Mouse (Mus musculus) embryonic facial prominence, embryonic 10.5 days (tissue): ENCODE results near the gene Layn. TPM values are rescaled to one million over a fixed set of nuclear protein-coding genes. Genes with fewer than 3 reads are reported as not detected.
A peak's percentile ranks its signal among the peaks of the same experiment; 100 is the strongest.

Experiments used
- DNase-seq: peaks from one replicate; pipeline ENCODE4 v3.0.0-alpha.2; 2017; ENCODE audit warnings: low spot score
- H3K27ac ChIP-seq: fragments of 300-500 bp; sonication (generic); replicated peaks from 2 replicates; pipeline ENCODE4 v1.5.1; 2016; ENCODE audit warnings: mild to moderate bottlenecking
- H3K27me3 ChIP-seq: fragments of 300-500 bp; sonication (generic); replicated peaks from 2 replicates; pipeline ENCODE4 v1.6.1; 2016; ENCODE audit warnings: low read depth, mild to moderate bottlenecking; ENCODE audit not compliant: poor library complexity, severe bottlenecking
- H3K36me3 ChIP-seq: fragments of 300-500 bp; sonication (generic); replicated peaks from 2 replicates; pipeline ENCODE4 v1.6.1; 2016; ENCODE audit warnings: mild to moderate bottlenecking, moderate library complexity
- H3K4me1 ChIP-seq: fragments of 300-500 bp; sonication (generic); 2 replicates; pipeline ENCODE4 v1.6.1; 2016
- H3K4me3 ChIP-seq: fragments of 300-500 bp; sonication (generic); 2 replicates; pipeline ENCODE4 v1.5.1; 2016; ENCODE audit warnings: mild to moderate bottlenecking, moderate library complexity
- H3K9me3 ChIP-seq: fragments of 300-500 bp; sonication (generic); 2 replicates; pipeline ENCODE4 v1.6.1; 2016; ENCODE audit warnings: mild to moderate bottlenecking
- WGBS: fragments of 180-500 bp; shearing (Covaris S2); methylation state at CpG from one replicate; pipeline ENCODE4 v1.1.7; 2016; 5-methylcytosine and 5-hydroxymethylcytosine counted together
- polyA plus RNA-seq: library from polyadenylated mRNA; unstranded; fragments of >200 nt; fragmentation: Nextera tagmentation; extraction: Ambion mirVana; gene quantifications from 2 replicates; pipeline ENCODE4 v1.2.1, GENCODE M21; 2016

The Layn gene
- polyA plus RNA-seq, 1 experiment from 2014 or later = 2.5 TPM

- H3K4me1 ChIP-seq = no peaks in the 10 kb centered on the region
- WGBS = 88% methylated on average over 4 of the region's 4 CpGs
- H3K9me3 ChIP-seq = no peaks in the 10 kb centered on the region
These were observed 55.6 kb downstream of the Layn start for GRCm38 (mm10) chr9:51021123-51021795.

GRCm38 (mm10) chr9:51020351-51020750 is 56.5 kb downstream of the Layn start:
- no peak for DNase-seq

More at GRCm38 (mm10) chr9:51021123-51021795, 55.6 kb downstream of the Layn start:
- Histone ChIP-seq H3K27me3 (no peaks in the 10 kb centered on the region), H3K36me3 (no peaks in the 10 kb centered on the region), H3K4me3 (no peak overlapping the region), H3K27ac (no peak overlapping the region)
- DNase-seq = no peak

GRCm38 (mm10) chr9:51019670-51020069 is 57.2 kb downstream of the Layn start:
- no peaks in the 10 kb centered on the region for H3K27me3 ChIP-seq
- no peaks in the 10 kb centered on the region for H3K36me3 ChIP-seq
- H3K4me1 ChIP-seq = no peaks in the 10 kb centered on the region
- no peak overlapping the region for H3K4me3 ChIP-seq
- WGBS = 77% methylated on average over 7 of the region's 7 CpGs
- DNase-seq = no peak
- H3K27ac ChIP-seq = no peak overlapping the region
- no peaks in the 10 kb centered on the region for H3K9me3 ChIP-seq

More at GRCm38 (mm10) chr9:51020351-51020750, 56.5 kb downstream of the Layn start:
- Histone ChIP-seq H3K27ac (no peak overlapping the region), H3K36me3 (no peaks in the 10 kb centered on the region), H3K4me3 (no peak overlapping the region), H3K4me1 (no peaks in the 10 kb centered on the region), H3K9me3 (no peaks in the 10 kb centered on the region), H3K27me3 (no peaks in the 10 kb centered on the region)
- 77% methylated on average over 3 of the region's 3 CpGs for WGBS

GRCm38 (mm10) chr9:51015732-51016131 is 61.2 kb downstream of the Layn start:
- Histone ChIP-seq H3K4me1 (no peaks in the 10 kb centered on the region), H3K27me3 (peaks cover 5% of the 10 kb centered on the region; the same call in 1 of the 2 replicates), H3K36me3 (no peaks in the 10 kb centered on the region), H3K4me3 (no peak overlapping the region), H3K27ac (no peak overlapping the region), H3K9me3 (no peaks in the 10 kb centered on the region)
- DNase-seq = no peak
- 62% methylated on average over 4 of the region's 4 CpGs for WGBS

- no peaks in the 10 kb centered on the region for H3K4me1 ChIP-seq
- no peak for DNase-seq
- no peak overlapping the region for H3K27ac ChIP-seq
- H3K36me3 ChIP-seq = no peaks in the 10 kb centered on the region
- peaks cover 18% of the 10 kb centered on the region for H3K27me3 ChIP-seq
- 90% methylated on average over 1 of the region's 1 CpGs for WGBS
- no peak overlapping the region for H3K4me3 ChIP-seq
- no peaks in the 10 kb centered on the region for H3K9me3 ChIP-seq
These were observed 63.2 kb downstream of the Layn start for GRCm38 (mm10) chr9:51013644-51014043.

GRCm38 (mm10) chr9:51009656-51009950 is 67.3 kb downstream of the Layn start:
- no peak for DNase-seq
- H3K36me3 ChIP-seq = no peaks in the 10 kb centered on the region
- peak overlapping the region; percentile 93; the same call in 1 of the 2 replicates for H3K27ac ChIP-seq
- 1% methylated on average over 6 of the region's 6 CpGs for WGBS
- peak overlapping the region; percentile 96 for H3K4me3 ChIP-seq
- peaks cover 10% of the 10 kb centered on the region; the same call in 1 of the 2 replicates for H3K4me1 ChIP-seq
- H3K9me3 ChIP-seq = no peaks in the 10 kb centered on the region
- H3K27me3 ChIP-seq = peaks cover 18% of the 10 kb centered on the region

GRCm38 (mm10) chr9:51008841-51009655 is 67.8 kb downstream of the Layn start, which contains the start of gene Sik2:
TSS of gene Sik2 (minus strand) at chr9:51009073.
- Histone ChIP-seq H3K27me3 (peaks cover 18% of the 10 kb centered on the region), H3K36me3 (no peaks in the 10 kb centered on the region), H3K4me1 (peaks cover 10% of the 10 kb centered on the region; the same call in 1 of the 2 replicates), H3K9me3 (no peaks in the 10 kb centered on the region), H3K4me3 (peak within 1 kb of the TSS; percentile 96), H3K27ac (peak within 1 kb of the TSS; percentile 93)
- under 1% methylated on average over 85 of the region's 85 CpGs for WGBS
- DNase-seq = peak; percentile 98

GRCm38 (mm10) chr9:51008068-51008840 is 68.6 kb downstream of the Layn start:
- peak overlapping the region; percentile 96 for H3K4me3 ChIP-seq
- WGBS = under 1% methylated on average over 65 of the region's 65 CpGs
- peak overlapping the region; percentile 93 for H3K27ac ChIP-seq
- no peaks in the 10 kb centered on the region for H3K36me3 ChIP-seq
- peaks cover 18% of the 10 kb centered on the region for H3K27me3 ChIP-seq
- H3K9me3 ChIP-seq = no peaks in the 10 kb centered on the region
- no peak for DNase-seq
- H3K4me1 ChIP-seq = peaks cover 10% of the 10 kb centered on the region; the same call in 1 of the 2 replicates

- Histone ChIP-seq H3K4me3 (peak overlapping the region; percentile 96), H3K4me1 (peaks cover 10% of the 10 kb centered on the region; the same call in 1 of the 2 replicates), H3K36me3 (no peaks in the 10 kb centered on the region), H3K27me3 (peaks cover 18% of the 10 kb centered on the region), H3K9me3 (no peaks in the 10 kb centered on the region), H3K27ac (peak overlapping the region; percentile 93; the same call in 1 of the 2 replicates)
- 14% methylated on average over 10 of the region's 10 CpGs for WGBS
- no peak for DNase-seq
These were observed 69.2 kb downstream of the Layn start for GRCm38 (mm10) chr9:51007726-51008067.

- H3K27me3 ChIP-seq = peaks cover 18% of the 10 kb centered on the region
- WGBS = 5% methylated on average over 4 of the region's 4 CpGs
- H3K9me3 ChIP-seq = no peaks in the 10 kb centered on the region
- peaks cover 10% of the 10 kb centered on the region; the same call in 1 of the 2 replicates for H3K4me1 ChIP-seq
- H3K36me3 ChIP-seq = no peaks in the 10 kb centered on the region
- no peak overlapping the region for H3K27ac ChIP-seq
- H3K4me3 ChIP-seq = peak overlapping the region; percentile 96; the same call in 1 of the 2 replicates
- DNase-seq = peak; percentile 68
These were observed 70.0 kb downstream of the Layn start for GRCm38 (mm10) chr9:51006846-51007245.
